Mouse (Mus musculus) thymus, adult 2 months (tissue): ENCODE data around the gene Tenm2. TPM values are rescaled to one million over a fixed set of nuclear protein-coding genes. Genes with fewer than 3 reads are reported as not detected.

Source experiments
- DNase-seq: peaks from one replicate; pipeline ENCODE4 v3.0.0; 2021
- H3K27ac ChIP-seq: fragments of 200-500 bp; 2 replicates; pipeline ENCODE4 v1.5.1; 2012; ENCODE audit warnings: low read length, control low read depth; ENCODE audit not compliant: control insufficient read depth, insufficient read depth
- H3K27me3 ChIP-seq: fragments of 200-500 bp; 2 replicates; pipeline ENCODE4 v1.6.1; 2012; ENCODE audit warnings: mild to moderate bottlenecking, low read length, moderate library complexity, mixed read lengths; ENCODE audit not compliant: control insufficient read depth, insufficient read depth
- H3K36me3 ChIP-seq: fragments of 200-500 bp; 2 replicates; pipeline ENCODE4 v1.6.1; 2012; ENCODE audit warnings: mild to moderate bottlenecking, low read length, moderate library complexity; ENCODE audit not compliant: control insufficient read depth, insufficient read depth
- H3K4me1 ChIP-seq: fragments of 200-500 bp; replicated peaks from 2 replicates; pipeline ENCODE4 v1.6.1; 2012; ENCODE audit warnings: low read length; ENCODE audit not compliant: control insufficient read depth, insufficient read depth
- H3K4me3 ChIP-seq: fragments of 200-500 bp; 2 replicates; pipeline ENCODE4 v1.5.1; 2012; ENCODE audit warnings: mild to moderate bottlenecking, low read length, control low read depth, moderate library complexity; ENCODE audit not compliant: control insufficient read depth, insufficient read depth
- CTCF ChIP-seq: fragments of 200-500 bp; IDR thresholded peaks from 2 replicates; pipeline ENCODE4 v1.5.1; 2012; ENCODE audit warnings: mild to moderate bottlenecking, control low read depth, low read length, moderate library complexity, borderline replicate concordance; ENCODE audit not compliant: control insufficient read depth, poor library complexity, insufficient read depth; ENCODE audit errors: extremely low read depth
- POLR2A ChIP-seq: fragments of 200-500 bp; IDR thresholded peaks from 2 replicates; pipeline ENCODE4 v1.6.1; 2012; ENCODE audit warnings: mild to moderate bottlenecking, low read length, control low read depth, moderate library complexity; ENCODE audit not compliant: control insufficient read depth, poor library complexity, insufficient read depth; ENCODE audit errors: extremely low read depth
- WGBS: fragments of 180-500 bp; shearing (Covaris S2); methylation state at CpG from one replicate; pipeline ENCODE4 v1.1.7; 2018; 5-methylcytosine and 5-hydroxymethylcytosine counted together
- polyA plus RNA-seq: library from polyadenylated mRNA; depleted of rRNA; stranded (reverse); fragments of >200 nt; gene quantifications from 2 replicates; pipeline ENCODE4 v1.2.3, GENCODE M21; 2012

Gene Tenm2
- polyA plus RNA-seq, 1 experiment = 0.70 TPM

DNA sequence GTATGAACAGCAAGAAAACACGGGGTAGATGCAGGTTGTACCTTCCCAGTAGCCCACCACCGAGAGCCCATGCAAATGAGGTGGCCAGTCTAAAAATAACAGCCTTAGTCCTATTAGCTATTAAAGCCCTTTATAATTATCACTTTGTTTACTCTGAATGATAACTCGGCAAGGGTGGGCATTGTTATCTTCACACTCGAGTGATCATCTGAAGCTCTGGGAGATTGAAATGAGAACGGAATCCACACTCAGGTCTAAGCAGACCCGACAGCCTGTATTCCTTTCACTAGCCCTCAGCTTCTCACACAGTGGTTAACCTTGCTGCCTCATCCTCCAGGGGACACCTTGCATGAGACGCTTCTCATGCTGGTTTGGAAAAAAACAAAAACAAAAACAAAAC lies 985.7 kb downstream of the Tenm2 start:
- no peak for TF ChIP-seq POLR2A
- no peak for TF ChIP-seq CTCF
- H3K27me3 ChIP-seq = no peaks in the 10 kb centered on the region
- no peak for DNase-seq
- H3K36me3 ChIP-seq = no peaks in the 10 kb centered on the region
- no peak overlapping the region for H3K4me3 ChIP-seq
- no peaks in the 10 kb centered on the region for H3K4me1 ChIP-seq
- 83% methylated on average over 7 of the region's 7 CpGs for WGBS
- no peak overlapping the region for H3K27ac ChIP-seq

DNA sequence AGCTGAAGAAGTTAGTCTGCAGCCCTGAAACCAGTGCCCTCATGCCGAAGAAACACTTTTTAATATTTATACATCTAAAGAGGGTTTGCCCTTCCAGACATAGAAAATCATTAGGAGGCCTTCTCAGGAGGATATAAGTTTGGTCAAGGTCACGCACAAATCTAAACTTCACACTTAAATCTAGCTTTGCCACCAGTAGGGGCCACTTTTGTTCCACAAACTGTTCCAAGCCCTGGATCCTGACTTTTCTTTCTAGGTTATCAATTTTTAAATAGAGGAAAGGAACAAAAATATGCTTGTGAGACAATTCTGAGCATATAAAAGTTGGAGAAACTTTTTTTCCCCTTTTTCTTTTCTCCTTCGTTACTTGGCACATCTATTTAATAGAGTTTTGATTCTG lies 989.6 kb downstream of the Tenm2 start:
- Histone ChIP-seq H3K27me3 (no peaks in the 10 kb centered on the region), H3K4me1 (no peaks in the 10 kb centered on the region), H3K4me3 (no peak overlapping the region), H3K36me3 (no peaks in the 10 kb centered on the region), H3K27ac (no peak overlapping the region)
- no peak for DNase-seq
- WGBS = 91% methylated on average over 3 of the region's 3 CpGs
- TF ChIP-seq POLR2A = no peak
- TF ChIP-seq CTCF = no peak

DNA sequence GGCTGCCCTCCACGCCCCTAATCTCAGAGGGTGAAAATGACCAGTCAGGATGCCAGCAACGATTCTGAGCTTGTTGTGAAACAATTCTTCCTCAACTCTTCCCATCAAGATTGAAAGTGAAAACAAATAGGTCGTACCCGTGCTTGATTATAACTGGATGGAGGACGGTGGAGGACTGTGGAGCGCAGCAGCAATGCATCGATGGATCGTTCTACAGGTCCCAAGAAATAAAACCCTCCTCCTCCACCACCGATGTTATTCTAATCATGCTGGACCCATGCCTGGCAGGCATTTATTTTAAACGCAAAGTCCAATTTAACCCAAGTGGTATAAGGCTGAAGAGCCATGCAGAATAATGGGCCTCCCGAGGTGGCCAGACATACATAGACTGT lies 991.3 kb downstream of the Tenm2 start:
- WGBS = 91% methylated on average over 11 of the region's 11 CpGs
- TF ChIP-seq POLR2A = no peak
- TF ChIP-seq CTCF = no peak
- no peaks in the 10 kb centered on the region for H3K4me1 ChIP-seq
- H3K27ac ChIP-seq = no peak overlapping the region
- H3K4me3 ChIP-seq = no peak overlapping the region
- H3K36me3 ChIP-seq = no peaks in the 10 kb centered on the region
- no peak for DNase-seq
- no peaks in the 10 kb centered on the region for H3K27me3 ChIP-seq

DNA sequence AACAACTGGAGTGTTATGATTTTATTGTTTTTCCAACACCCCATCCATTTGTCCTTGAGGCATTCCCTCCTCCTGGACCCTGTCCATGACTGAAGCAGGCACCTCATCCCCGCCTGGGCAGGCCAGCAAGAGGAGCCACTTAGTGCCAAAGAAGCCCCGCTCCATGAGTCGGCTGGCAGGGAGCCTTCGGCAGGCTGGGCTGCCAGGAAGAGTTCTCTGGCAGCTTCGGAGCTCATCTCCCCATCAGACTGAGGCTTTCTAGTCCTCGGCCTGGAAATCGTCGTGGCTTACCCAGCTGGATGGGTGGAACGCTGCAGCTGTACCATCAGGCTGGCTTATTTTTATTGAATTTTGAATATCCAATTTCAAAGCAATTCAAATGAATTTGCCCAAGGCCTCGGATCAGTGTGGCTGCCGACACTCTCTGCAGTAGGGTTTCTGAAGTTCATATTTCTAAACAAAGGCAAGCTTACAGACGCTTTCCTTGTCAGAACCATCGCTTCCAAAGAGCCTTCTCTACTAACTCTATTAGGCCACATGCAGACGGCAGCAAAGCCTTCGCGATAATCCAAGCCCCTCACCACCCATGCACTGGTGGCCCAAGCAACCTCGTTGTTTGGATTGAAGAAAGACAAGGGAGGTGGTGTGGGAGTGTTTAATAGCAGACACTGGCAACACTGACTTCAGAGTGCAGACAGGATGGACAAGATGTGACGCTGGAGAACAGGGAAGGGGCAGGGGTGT lies 991.8 kb downstream of the Tenm2 start:
- Histone ChIP-seq H3K27me3 (no peaks in the 10 kb centered on the region), H3K4me3 (no peak overlapping the region), H3K4me1 (no peaks in the 10 kb centered on the region), H3K27ac (no peak overlapping the region), H3K36me3 (no peaks in the 10 kb centered on the region)
- DNase-seq = no peak
- 91% methylated on average over 18 of the region's 18 CpGs for WGBS
- TF ChIP-seq POLR2A (no peak), CTCF (no peak)

DNA sequence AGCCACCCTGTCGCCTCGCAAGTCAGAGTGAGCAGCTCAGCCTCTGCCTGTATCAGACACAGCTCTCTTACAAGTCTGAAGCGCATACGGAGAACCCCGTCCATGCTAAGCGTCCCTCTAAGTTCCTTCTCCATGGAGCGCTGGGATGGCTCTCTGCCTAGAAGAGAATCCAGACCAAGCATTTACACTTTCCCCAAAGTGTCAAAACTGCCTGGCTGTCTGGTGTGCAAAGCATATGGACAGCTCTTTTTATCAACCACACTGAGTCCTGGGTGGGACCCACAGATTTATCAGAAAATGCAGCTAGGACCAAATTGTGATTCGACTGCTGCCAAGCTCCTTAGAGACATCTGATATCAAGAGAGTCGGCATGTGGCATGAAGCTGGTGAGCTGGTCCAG lies 996.9 kb downstream of the Tenm2 start:
- Histone ChIP-seq H3K4me3 (no peak overlapping the region), H3K4me1 (no peaks in the 10 kb centered on the region), H3K27me3 (no peaks in the 10 kb centered on the region), H3K36me3 (no peaks in the 10 kb centered on the region), H3K27ac (no peak overlapping the region)
- 92% methylated on average over 9 of the region's 9 CpGs for WGBS
- DNase-seq = no peak
- TF ChIP-seq POLR2A (no peak), CTCF (no peak)

DNA sequence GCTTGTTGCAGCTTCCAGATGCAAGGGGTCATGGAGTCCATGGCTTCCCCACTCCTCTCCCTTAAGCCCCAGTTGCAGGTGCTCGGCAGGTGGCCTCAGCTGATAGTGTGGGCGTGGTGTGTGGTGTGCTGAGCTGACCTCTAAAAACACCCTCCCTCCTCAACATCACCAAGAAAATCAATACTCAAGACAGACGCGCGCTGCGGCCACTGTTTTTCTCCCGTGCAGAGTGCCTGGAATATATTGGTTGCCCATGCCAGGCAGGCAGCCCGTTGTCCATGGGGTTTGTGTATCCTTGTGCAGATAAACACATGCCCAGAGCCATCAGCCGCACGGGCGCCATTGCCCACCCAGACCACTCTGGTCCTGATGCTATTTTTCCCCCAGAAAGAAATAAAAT lies 1007.1 kb downstream of the Tenm2 start:
- TF ChIP-seq POLR2A (no peak), CTCF (no peak)
- H3K36me3 ChIP-seq = no peaks in the 10 kb centered on the region
- H3K4me1 ChIP-seq = no peaks in the 10 kb centered on the region
- no peaks in the 10 kb centered on the region for H3K27me3 ChIP-seq
- no peak overlapping the region for H3K4me3 ChIP-seq
- H3K27ac ChIP-seq = no peak overlapping the region
- no peak for DNase-seq
- WGBS = 93% methylated on average over 11 of the region's 11 CpGs

- Histone ChIP-seq H3K27ac (no peak overlapping the region), H3K27me3 (no peaks in the 10 kb centered on the region), H3K4me3 (no peak overlapping the region), H3K36me3 (no peaks in the 10 kb centered on the region), H3K4me1 (no peaks in the 10 kb centered on the region)
- TF ChIP-seq POLR2A (no peak), CTCF (no peak)
- no peak for DNase-seq
- 86% methylated on average over 6 of the region's 6 CpGs for WGBS
Measured at GRCm38 (mm10) chr11:36228196-36228595, 1007.6 kb downstream of the Tenm2 start.
